Mouse (Mus musculus) liver, embryonic 12.5 days (tissue): ENCODE results near the gene Cstl1. TPM values are rescaled to one million over a fixed set of nuclear protein-coding genes. Genes with fewer than 3 reads are reported as not detected.
"Not testable (repeated sequence)": the region's sequence is repeated elsewhere in the genome, so short reads cannot be mapped to it uniquely, and the experiment has no call there.

Source experiments
- ATAC-seq: fragments of 200-750 bp; cut with Nextera tagmentation; 2 replicates; pipeline ENCODE4 v1.8.0; 2017; ENCODE audit warnings: moderate number of reproducible peaks, mild to moderate bottlenecking, moderate library complexity
- H3K27ac ChIP-seq: fragments of 300-500 bp; sonication (generic); 2 replicates; pipeline ENCODE4 v1.5.1; 2016; ENCODE audit warnings: mild to moderate bottlenecking
- H3K27me3 ChIP-seq: fragments of 300-500 bp; sonication (generic); replicated peaks from 2 replicates; pipeline ENCODE4 v1.6.1; 2016; ENCODE audit warnings: mild to moderate bottlenecking, moderate library complexity
- H3K36me3 ChIP-seq: fragments of 300-500 bp; sonication (generic); 2 replicates; pipeline ENCODE4 v1.6.1; 2016; ENCODE audit warnings: mild to moderate bottlenecking, moderate library complexity
- H3K4me1 ChIP-seq: fragments of 300-500 bp; sonication (generic); 2 replicates; pipeline ENCODE4 v1.6.1; 2016
- H3K4me2 ChIP-seq: fragments of 300-500 bp; sonication (generic); 2 replicates; pipeline ENCODE4 v1.6.1; 2016; ENCODE audit warnings: mild to moderate bottlenecking, moderate library complexity
- H3K4me3 ChIP-seq: fragments of 300-500 bp; sonication (generic); 2 replicates; pipeline ENCODE4 v1.5.1; 2016; ENCODE audit warnings: mild to moderate bottlenecking, moderate library complexity
- H3K9ac ChIP-seq: fragments of 300-500 bp; sonication (generic); 2 replicates; pipeline ENCODE4 v1.6.1; 2016; ENCODE audit warnings: mild to moderate bottlenecking, moderate library complexity
- H3K9me3 ChIP-seq: fragments of 300-500 bp; sonication (generic); replicated peaks from 2 replicates; pipeline ENCODE4 v1.6.1; 2016; ENCODE audit warnings: mild to moderate bottlenecking, moderate library complexity
- WGBS: fragments of 180-500 bp; shearing (Covaris S2); methylation state at CpG from one replicate; pipeline ENCODE4 v1.1.7; 2016; ENCODE audit not compliant: insufficient replicate concordance; 5-methylcytosine and 5-hydroxymethylcytosine counted together
- polyA plus RNA-seq: library from polyadenylated mRNA; unstranded; fragments of >200 nt; fragmentation: Nextera tagmentation; extraction: Ambion mirVana; gene quantifications from 2 replicates; pipeline ENCODE4 v1.2.1, GENCODE M21; 2016

Gene Cstl1
- polyA plus RNA-seq, 1 experiment from 2014 or later, result not detected

DNA sequence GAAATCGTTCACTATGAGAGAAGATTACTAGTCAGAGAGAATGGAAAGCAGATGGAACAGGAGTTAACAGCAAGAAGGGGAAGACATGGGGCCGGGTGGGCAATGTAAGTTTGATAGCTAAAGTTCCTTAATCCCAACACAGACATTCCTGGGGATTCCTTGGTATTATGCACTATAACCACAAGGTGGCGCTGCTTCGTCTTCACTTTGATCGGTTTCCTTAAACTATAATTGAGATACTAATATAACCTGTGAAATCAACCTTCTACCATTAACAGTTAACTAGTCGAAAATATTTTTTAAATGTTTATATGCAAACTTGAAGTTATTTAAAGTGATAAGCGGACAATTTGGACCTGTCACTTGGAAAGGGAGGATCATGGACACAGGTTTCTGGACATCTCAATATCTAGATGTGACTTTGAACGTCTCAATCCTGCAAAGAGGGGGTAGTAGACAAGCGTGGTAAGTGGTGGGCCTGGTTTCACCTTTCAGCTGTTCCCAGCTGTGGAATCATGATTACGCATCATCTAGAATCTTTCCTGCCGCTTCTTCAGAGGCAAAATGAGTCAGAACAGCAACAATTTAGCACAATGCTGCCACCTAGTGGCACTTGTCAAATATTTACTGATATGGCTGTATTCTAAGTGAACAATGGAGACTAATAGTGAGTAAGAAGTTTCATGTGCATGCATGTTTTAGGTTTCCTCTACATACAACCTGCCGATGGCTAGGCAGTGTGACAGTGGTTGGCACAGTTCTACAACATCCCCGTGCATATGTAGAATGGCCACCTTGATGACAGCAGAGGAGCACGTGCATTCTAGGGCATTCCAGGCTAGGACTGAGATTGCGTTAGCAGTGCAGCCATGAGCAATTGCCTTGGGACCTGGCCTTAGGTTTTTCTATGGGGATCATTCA, 2.0 kb downstream of the Cstl1 start:
- ATAC-seq, result peak; percentile 72
- Histone ChIP-seq H3K4me3 (peak overlapping the region; percentile 29; the same call in 1 of the 2 replicates), H3K27ac (no peak overlapping the region), H3K4me1 (no peaks in the 10 kb centered on the region), H3K4me2 (peak overlapping the region; percentile 60), H3K9me3 (no peaks in the 10 kb centered on the region), H3K27me3 (0 out of 2 replicates have a peak, but pooled peaks cover 4% of the 10 kb centered on the region), H3K9ac (no peak overlapping the region), H3K36me3 (no peaks in the 10 kb centered on the region)
- WGBS, result 11% methylated on average over 15 of the region's 15 CpGs

DNA sequence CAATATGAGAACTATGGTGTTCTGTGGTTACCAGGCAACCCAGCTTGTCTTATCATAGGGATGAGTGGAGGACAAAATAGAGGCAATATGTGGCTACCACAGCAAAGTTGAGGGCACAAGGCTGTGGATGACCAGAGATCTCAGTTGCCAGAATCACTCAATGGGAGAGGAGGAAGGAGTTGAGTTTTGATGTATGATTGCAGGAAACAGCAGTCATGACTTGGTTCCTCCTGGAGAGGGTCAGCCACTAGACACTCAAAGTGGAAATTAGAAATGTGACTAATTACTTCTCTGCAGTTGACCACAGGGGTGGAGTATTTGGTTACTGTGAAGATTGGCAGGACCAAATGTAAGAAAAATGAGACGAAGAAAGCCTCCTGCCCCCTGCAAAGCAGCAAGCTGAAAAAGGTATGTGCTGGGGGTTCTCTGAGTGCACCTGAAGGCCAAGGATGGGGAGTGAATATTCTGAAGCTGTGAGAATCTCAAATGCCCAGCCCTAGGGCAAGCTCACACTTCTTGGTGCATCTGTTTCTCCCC, 4.2 kb downstream of the Cstl1 start:
- H3K4me1 ChIP-seq, result no peaks in the 10 kb centered on the region
- H3K9ac ChIP-seq, result no peak overlapping the region
- no peak for ATAC-seq
- H3K9me3 ChIP-seq, result no peaks in the 10 kb centered on the region
- WGBS, result 27% methylated on average over 1 of the region's 1 CpGs
- no peak overlapping the region for H3K4me2 ChIP-seq
- no peak overlapping the region for H3K27ac ChIP-seq
- H3K36me3 ChIP-seq, result no peaks in the 10 kb centered on the region
- H3K4me3 ChIP-seq, result no peak overlapping the region
- 0 out of 2 replicates have a peak, but pooled peaks cover 4% of the 10 kb centered on the region for H3K27me3 ChIP-seq

DNA sequence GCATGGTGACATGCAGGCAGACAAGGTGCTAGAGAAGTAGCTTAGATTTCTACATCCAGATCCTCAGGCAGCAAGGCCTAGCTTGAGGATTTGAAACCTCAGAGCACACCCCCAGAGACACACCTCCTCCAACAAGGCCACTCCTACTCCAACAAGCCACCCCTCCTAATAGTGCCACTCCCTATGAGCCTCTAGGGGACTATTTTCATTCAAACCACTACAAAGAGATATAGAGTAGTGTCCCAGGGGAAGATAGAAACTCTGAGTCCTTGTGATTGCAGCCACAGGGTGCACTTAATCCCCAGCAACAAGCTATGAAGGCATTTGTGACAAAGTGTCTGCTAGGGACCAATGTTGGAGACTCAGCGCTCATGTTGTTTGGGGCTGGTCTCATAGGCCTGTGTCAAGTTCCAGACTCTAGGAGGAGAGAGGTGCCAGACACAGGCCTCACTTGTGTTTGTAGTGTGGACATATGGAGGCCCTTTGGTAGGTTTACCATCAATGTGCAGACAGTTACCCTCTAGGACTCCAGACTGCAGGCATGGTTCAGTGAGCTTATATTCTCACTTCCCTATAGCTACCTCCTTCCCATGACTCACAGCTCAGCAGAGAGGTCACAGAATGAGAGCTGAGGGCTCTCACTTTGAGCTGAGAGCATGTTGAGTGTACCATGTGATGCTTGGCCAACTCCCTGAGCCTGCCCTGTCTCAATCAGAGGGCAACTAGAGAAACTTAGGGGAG, 13.7 kb downstream of the Cstl1 start:
- H3K9ac ChIP-seq, result no peak overlapping the region
- no peak overlapping the region for H3K4me3 ChIP-seq
- H3K36me3 ChIP-seq, result no peaks in the 10 kb centered on the region
- H3K27me3 ChIP-seq, result no peaks in the 10 kb centered on the region
- 100% methylated on average over 1 of the region's 1 CpGs for WGBS
- no peak for ATAC-seq
- no peak overlapping the region for H3K27ac ChIP-seq
- no peaks in the 10 kb centered on the region for H3K9me3 ChIP-seq
- no peaks in the 10 kb centered on the region for H3K4me1 ChIP-seq
- no peak overlapping the region for H3K4me2 ChIP-seq

DNA sequence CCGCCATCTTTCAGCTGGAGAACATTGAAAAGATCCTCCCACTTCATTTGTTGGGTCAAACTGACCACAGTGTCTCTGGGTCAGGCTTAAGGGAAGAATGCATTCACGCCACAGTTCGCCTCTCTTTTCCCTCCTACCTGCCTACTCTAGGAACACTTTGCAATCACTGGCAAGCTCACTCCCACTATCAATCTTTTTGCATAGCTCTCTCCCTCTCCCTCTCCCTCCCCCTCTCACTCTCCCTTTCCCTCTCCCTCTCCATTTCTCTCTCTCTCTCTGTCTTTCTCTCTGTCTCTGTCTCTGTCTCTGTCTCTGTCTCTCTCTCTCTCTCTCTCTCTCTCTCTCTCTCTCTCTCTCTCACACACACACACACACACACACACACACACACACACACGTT, 21.2 kb downstream of the Cstl1 start, which contains the start of gene Cst11:
Gene Cst11, minus strand, starts transcription at position 101 of the 400 bp plus-strand sequence.
- 58% methylated on average over 4 of the region's 4 CpGs for WGBS
- H3K4me3 ChIP-seq, ATAC-seq, H3K36me3 ChIP-seq, H3K27ac ChIP-seq, H3K4me2 ChIP-seq, H3K9ac ChIP-seq, H3K9me3 ChIP-seq, H3K4me1 ChIP-seq, H3K27me3 ChIP-seq: not testable (repeated sequence)

DNA sequence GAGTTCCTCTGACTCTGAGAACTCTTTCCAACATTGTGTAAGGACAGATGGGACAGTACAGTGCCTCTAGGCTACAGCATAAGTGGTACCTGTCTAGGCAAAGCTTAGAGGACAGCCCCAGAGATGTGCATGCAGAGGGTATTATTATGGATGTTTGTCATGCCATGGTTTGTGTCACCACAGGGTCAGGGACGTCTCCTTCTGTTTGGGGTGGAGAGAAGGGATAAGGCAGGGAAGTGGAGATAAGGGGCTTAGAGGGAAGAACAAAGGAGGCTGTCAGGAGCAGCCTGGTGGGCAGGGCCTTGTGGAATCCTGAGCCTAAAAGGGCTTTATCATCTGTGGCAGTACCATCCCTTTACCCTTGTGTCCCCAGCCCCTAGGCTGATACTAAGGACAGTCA, 31.6 kb downstream of the Cstl1 start, which contains the start of gene 8030411F24Rik:
Gene 8030411F24Rik, plus strand, starts transcription at position 301 of the 400 bp plus-strand sequence.
- no peaks in the 10 kb centered on the region for H3K27me3 ChIP-seq
- H3K9ac ChIP-seq, result no peak within 1 kb of the TSS
- H3K4me3 ChIP-seq, result no peak within 1 kb of the TSS
- H3K4me2 ChIP-seq, result no peak within 1 kb of the TSS
- 5% methylated on average over 1 of the region's 1 CpGs for WGBS
- H3K9me3 ChIP-seq, result no peaks in the 10 kb centered on the region
- H3K27ac ChIP-seq, result no peak within 1 kb of the TSS
- no peaks in the 10 kb centered on the region for H3K36me3 ChIP-seq
- H3K4me1 ChIP-seq, result no peaks in the 10 kb centered on the region
- no peak for ATAC-seq

DNA sequence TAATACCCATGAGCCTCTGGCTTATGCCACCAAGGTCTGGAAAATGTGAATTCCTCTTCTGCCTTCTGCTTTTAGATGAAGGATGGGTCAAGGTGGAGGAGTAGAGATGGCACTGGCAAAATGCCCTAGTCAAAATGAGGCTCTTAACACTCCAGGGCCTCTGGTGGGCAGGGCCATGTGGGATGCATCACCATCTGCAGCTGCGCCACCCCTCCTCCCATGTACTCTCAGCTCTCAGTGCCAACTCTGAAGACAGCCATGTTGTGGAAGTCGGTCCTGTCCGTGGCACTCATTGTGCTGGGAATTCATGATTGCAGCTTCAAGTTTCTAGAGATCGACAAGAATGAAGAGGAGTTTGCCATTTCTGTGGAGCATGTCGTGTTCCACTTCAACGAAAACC, 39.0 kb downstream of the Cstl1 start, which contains the start of gene Cst12:
Gene Cst12, plus strand, starts transcription at position 220 of the 400 bp plus-strand sequence.
- H3K9me3 ChIP-seq, result no peaks in the 10 kb centered on the region
- no peak within 1 kb of the TSS for H3K9ac ChIP-seq
- H3K27ac ChIP-seq, result no peak within 1 kb of the TSS
- no peak within 1 kb of the TSS for H3K4me3 ChIP-seq
- ATAC-seq, result no peak
- H3K36me3 ChIP-seq, result no peaks in the 10 kb centered on the region
- no peak within 1 kb of the TSS for H3K4me2 ChIP-seq
- 86% methylated on average over 6 of the region's 6 CpGs for WGBS
- H3K27me3 ChIP-seq, result no peaks in the 10 kb centered on the region
- H3K4me1 ChIP-seq, result no peaks in the 10 kb centered on the region

DNA sequence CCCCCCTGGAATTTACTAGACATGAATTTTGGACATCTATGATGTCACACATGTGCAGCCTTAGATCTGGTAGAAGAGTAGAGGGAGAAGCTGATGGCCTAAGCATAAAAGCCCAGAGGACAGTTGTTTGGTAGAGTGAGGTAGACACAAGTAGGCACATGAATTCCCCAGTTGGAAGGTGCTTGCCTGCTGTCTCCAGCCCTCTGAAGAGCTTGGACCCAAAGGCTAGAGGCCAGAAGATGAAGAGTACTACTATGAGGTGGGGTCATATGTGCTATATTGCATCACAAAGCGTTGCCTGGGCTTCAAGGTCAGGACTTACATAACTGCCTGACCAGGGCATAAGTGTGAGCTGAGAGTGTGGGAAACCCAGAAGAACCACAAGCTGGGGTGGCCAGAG, 48.3 kb downstream of the Cstl1 start, which contains the start of gene Cst8:
Gene Cst8, plus strand, starts transcription at position 301 of the 400 bp plus-strand sequence.
- H3K4me3 ChIP-seq, result no peak within 1 kb of the TSS
- H3K4me1 ChIP-seq, result no peaks in the 10 kb centered on the region
- no peaks in the 10 kb centered on the region for H3K36me3 ChIP-seq
- ATAC-seq, result no peak
- H3K4me2 ChIP-seq, result no peak within 1 kb of the TSS
- H3K27ac ChIP-seq, result no peak within 1 kb of the TSS
- H3K9ac ChIP-seq, result no peak within 1 kb of the TSS
- 60% methylated on average over 1 of the region's 1 CpGs for WGBS
- H3K9me3 ChIP-seq, result no peaks in the 10 kb centered on the region
- H3K27me3 ChIP-seq, result no peaks in the 10 kb centered on the region

DNA sequence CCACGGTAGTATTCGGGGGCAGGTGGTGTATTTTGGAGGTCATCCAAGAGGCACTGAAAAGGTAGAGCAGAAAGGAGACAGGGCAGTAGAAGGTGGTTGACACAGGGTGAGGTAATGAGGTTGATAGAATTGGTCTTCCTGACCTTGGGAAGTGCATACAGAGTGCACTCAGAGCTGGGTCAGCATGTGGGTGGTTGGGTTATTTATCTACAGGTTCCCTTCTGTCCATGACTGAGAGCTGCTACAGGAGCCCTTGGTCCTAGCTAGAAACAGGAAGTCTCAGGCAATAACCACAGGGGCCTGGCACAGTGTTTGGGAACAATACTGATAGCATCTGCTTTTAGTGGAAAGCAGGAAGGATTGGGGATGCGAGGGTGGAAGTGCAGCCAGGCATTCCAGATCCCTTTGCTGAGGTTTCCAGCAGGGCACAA, 51.3 kb downstream of the Cstl1 start:
- ATAC-seq, result 0 out of 2 replicates have a peak, but pooled peaks have one; percentile 13
- no peak overlapping the region for H3K27ac ChIP-seq
- 30% methylated on average over 3 of the region's 3 CpGs for WGBS
- no peak overlapping the region for H3K9ac ChIP-seq
- no peak overlapping the region for H3K4me3 ChIP-seq
- H3K27me3 ChIP-seq, result no peaks in the 10 kb centered on the region
- H3K4me1 ChIP-seq, result no peaks in the 10 kb centered on the region
- no peak overlapping the region for H3K4me2 ChIP-seq
- H3K9me3 ChIP-seq, result no peaks in the 10 kb centered on the region
- no peaks in the 10 kb centered on the region for H3K36me3 ChIP-seq

Other genes with a start within 250 kb of the Cstl1 start
- gene Nxt1, start 77.8 kb upstream of the Cstl1 start, polyA plus RNA-seq, result 72.2 TPM in 2 replicates
- 9.4 and 10.1 TPM in 2 replicates for gene Gzf1, start 69.3 kb upstream of the Cstl1 start, polyA plus RNA-seq
- 0.56 and 0.62 TPM in 2 replicates for gene Napb, start 17.9 kb upstream of the Cstl1 start, polyA plus RNA-seq
- not detected in 2 replicates for gene Cst11, start 21.1 kb downstream of the Cstl1 start, polyA plus RNA-seq
- gene 8030411F24Rik, start 31.7 kb downstream of the Cstl1 start, polyA plus RNA-seq, result not detected in 2 replicates
- not detected in 2 replicates for gene Cst12, start 39.0 kb downstream of the Cstl1 start, polyA plus RNA-seq
- gene Cst8, start 48.4 kb downstream of the Cstl1 start, polyA plus RNA-seq, result not detected in 2 replicates
- gene Cst13, start 69.7 kb downstream of the Cstl1 start, polyA plus RNA-seq, result not detected in 2 replicates
- 0.31 TPM in 1 of 2 replicates, not detected in the other for gene Cst9, start 84.8 kb downstream of the Cstl1 start, polyA plus RNA-seq
- gene 9230104L09Rik, start 114.7 kb downstream of the Cstl1 start, polyA plus RNA-seq, result not detected in 2 replicates
- 140 and 142 TPM in 2 replicates for gene Cst3, start 125.3 kb downstream of the Cstl1 start, polyA plus RNA-seq